Mouse (Mus musculus): Measurements from ENCODE around the gene Tmem120a. TPM values are rescaled to one million over a fixed set of nuclear protein-coding genes. Genes with fewer than 3 reads are reported as not detected.

The Tmem120a gene
- total RNA-seq (2021) = 10 to 100 TPM; 46.2 to 94.5 TPM
- long read RNA-seq, experiment 1, transcript Tmem120a-201 (12 exons, 1,559 nt) = major isoform, 66 of 77 reads
- long read RNA-seq, experiment 1, partial matches to known transcripts = 3 of 77 reads
- long read RNA-seq, experiment 1, other reads (novel, unspliced or antisense) = 8 of 77 reads
- long read RNA-seq, experiment 2, transcript Tmem120a-201 (12 exons, 1,559 nt) = major isoform, 117 of 148 reads
- long read RNA-seq, experiment 2, partial matches to known transcripts = 9 of 148 reads
- long read RNA-seq, experiment 2, other reads (novel, unspliced or antisense) = 22 of 148 reads

DNA sequence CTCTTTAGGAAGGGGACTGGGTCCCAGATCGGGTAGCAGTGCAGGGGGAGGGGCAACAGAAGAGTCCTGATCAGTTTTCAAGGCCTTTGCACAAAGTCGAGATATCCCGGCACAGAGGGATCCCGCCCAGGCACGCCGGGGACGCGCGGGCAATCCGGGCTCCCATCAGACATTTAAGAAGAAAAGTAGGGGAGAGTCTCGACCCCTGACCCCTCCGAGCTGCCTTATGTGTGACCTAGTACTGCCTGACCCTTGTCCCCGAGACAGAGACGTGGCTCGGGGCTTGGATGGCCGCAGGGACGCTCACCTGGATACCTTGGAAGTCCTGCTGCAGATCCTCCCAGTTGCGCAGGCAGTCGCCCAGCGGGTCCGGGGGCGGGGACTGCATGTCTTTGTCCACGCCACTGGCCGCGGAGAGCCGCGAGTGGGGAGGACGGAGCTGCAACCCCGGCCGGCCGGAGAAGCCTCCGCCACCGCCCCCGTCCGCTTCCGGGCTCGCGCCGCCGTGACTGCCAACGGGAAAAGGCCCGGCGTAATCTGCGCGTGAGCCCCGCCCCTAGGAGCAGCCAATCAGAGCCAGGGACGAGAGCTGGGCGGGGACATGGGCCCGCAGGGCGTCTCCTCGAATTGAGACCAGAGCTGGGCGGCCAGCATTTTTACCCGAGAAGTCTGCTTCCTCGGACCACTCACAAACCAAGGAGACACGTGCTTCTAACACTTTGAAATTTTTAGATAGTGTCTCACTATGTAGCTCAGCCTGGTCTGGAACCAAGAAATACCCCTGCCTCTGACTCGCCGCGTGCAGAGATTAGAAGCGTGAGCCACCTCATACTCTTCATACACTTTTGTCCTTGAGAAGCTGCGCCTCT is at the start of gene Tmem120a:
Tmem120a (minus strand) TSS at position 708 of the 869 bp plus-strand sequence.
- DNase-seq (ENCODE audit: low spot score in 2 of 2) = peak; percentile 95

DNA sequence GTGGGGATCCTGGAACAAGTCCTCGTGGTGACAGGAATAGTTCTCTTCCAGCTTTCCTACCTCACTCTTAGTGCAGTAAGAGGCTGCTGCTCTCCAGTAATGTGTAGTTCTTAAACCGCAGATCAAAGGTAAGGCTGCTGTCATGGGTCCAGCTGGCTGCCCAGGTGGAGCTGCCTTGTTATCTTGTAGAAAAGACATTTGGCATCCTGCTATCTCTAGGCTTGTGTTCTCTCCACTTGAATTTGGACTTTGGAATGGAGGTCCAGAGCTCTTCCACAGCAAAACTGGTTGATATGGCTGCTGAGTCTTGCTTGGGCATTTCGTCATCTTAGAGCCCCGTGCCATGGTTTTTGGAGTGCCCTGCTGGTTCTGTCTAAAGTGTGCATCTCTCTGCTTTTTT is 38.7 kb upstream of the Tmem120a start:
- DNase-seq (ENCODE audit: low spot score in 2 of 2) = no peak

DNA sequence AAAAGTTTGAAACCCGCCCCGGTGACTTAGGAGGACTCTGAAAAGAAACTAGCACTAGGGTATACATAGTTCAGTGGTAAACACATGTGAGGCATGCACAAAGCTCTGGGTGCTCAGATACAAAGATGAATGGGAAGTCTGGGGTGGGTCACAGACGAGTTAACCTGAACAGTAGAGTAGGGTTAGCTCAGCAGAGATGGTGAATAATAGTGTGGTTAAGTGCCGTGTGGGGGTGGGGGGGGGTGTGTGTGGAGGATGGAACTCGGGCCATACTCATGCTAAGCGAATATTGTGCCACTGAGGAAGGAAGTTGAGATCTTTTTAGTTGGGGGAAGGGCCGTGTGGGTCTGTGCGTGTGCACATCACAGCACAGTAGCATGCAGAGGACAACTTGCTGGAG is 36.1 kb upstream of the Tmem120a start:
- DNase-seq (ENCODE audit: low spot score in 2 of 2) = no peak

DNA sequence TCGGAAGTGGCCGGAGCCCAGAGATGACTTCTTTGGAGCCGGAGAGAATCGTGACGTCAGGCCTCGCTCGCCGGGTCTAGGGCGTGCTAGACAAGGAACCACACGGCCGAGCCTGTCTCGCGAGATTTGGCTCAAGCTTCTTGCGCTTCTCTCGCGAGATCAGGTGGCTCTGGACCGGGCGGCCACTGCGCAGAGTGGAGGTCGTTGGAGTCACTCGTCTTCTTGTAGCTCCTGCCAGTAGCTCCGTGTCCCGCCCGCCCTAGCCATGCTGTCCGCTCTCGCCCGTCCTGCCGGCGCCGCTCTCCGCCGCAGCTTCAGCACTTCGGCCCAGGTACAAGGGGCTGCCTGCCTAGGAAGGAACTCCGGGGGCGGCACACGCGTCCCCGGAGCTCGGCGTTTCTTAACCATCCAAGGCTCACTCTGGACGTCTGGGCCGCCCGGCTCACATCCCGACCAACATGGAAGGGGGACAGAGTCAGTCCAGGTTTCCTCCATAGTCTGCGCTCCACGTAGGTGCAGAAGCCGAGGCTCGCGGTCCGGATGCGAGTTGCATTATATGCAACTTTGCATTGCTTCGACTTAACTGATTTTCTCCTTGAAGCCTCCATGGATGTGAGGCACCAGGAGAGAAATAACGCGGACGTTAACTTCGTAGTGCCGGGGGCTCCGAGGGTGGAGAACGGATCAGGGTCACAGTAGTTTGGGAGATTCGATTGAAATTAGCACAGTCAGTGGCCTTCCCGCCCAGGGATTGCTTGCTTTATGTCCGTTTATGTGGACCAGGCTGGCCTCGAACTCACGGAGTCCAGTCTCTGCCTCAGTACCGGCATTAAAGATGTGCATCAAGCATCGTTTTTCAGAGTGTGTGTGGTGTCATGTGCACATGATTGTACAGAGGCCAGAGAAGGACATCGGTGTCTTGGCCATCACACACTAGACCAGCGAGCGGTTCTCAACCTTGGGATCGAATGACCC is 34.5 kb upstream of the Tmem120a start, which contains the start of gene Mdh2:
Mdh2 (plus strand) TSS at position 10 of the 975 bp plus-strand sequence.
- DNase-seq (ENCODE audit: low spot score in 2 of 2) = peak; percentile 97

DNA sequence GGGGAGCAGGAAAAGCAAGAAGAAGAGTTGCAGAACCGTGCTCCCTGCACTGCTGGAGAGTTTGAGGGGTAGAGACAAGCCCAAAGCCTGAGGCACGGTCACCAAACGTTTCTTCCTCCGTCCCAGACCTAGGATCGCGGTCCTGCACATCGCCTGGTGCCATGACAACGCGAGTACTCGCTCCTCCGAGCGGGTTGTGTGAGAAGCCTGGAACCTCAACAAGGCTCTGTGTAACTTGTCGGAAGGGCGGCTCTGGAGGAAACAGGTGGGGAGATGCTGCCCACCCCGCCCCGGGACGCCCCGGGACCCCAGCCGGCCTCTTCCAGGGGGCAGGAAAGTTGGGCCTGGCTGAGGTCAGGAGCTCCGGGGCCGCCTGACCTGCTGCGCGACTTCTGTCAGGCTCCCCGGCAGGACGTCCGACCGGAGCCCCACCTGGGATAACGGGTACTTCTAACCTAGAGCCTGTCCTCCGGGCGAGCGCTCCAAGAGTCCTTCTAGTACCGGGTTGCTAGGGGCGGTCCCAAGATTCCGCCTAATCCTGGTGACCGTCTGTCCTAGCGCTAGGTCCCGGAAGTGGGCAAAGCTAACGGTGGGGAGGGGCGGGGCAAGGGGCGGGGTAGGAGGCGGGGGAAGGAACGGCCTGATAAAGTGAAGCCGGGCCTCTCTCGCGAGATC is 33.7 kb upstream of the Tmem120a start, which contains the start of gene Styxl1:
Styxl1 (minus strand) TSS at position 590 of the 675 bp plus-strand sequence.
- DNase-seq (ENCODE audit: low spot score in 2 of 2) = no peak

DNA sequence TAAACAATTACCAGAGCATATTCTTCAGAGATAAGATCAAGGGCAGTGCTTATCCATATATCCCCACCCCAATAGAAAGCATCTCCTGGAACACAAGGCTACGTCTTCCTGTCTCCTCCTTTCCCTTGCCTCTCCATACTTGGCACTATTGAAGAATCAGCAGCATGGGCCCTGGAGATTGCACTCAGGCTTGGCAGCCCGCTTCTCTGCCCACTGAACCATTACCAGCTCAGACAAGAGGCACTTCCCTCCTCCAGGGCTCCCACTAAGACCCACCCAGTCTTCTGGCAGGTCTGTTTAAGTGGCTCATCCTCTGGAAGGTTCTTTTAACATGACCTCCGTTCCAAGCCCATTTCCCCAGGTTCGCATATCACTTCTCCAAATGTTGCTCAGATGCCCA is 32.3 kb upstream of the Tmem120a start:
- no peak for DNase-seq (ENCODE audit: low spot score in 2 of 2)

DNA sequence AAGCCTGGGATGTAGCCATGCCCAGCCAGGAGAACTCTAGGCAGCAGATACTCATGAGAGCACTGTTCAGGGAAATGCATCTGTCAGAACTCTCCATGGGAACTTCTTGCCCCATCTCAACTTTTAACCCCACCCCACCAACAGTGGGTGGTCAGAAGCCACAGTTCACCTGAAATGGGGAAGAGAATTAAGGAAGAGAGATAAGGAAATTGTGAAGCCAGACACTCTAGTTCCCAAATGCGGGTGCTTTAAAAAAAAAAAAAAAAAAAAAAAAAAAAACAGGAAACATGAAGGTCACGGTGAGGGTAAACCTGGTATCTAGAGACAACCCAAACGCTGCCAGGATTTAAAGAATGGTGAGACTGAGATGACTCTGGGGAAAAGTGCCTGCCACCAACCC is 28.3 kb upstream of the Tmem120a start:
- no peak for DNase-seq (ENCODE audit: low spot score in 2 of 2)

DNA sequence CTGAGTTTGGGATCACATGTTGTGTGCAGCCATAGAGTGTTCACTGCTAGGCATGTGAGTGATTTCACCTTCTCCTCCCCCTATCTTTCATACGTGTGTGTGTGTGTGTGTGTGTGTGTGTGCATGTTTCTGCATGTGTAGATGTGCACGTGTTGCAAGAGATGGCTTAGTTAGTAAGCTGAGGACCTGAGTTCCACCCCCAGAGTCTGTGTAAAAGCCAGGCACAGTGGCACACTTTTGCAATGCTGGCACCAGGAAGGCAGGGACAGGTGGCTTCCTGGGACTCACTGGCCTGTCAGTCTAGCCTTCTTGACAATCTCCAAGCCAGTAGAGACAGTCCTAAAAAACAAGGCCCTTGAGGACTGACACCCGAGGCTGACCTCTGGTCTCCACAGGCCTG is 20.7 kb upstream of the Tmem120a start:
- no peak for DNase-seq (ENCODE audit: low spot score in 2 of 2)

DNA sequence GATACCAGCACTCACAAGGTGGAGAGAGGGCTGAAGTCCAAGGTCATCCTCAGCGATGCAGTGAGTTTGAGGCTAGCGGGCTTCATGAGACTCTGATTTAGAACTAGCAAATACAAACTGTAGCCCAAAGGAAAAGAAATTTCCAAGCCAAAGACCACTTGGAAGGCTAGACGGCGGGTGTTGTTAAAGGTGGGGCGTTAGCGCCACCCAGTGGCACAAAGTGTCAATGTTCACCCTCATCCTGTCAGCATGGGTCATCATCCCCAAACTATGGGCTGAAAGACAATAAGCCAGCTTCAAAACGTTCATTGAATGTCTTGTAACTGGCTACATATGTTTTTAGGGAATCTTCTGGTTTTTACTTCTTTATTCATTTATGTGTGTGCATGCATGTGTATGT is 19.3 kb upstream of the Tmem120a start:
- peak; percentile 68 to 77 for DNase-seq (ENCODE audit: low spot score in 2 of 2)

DNA sequence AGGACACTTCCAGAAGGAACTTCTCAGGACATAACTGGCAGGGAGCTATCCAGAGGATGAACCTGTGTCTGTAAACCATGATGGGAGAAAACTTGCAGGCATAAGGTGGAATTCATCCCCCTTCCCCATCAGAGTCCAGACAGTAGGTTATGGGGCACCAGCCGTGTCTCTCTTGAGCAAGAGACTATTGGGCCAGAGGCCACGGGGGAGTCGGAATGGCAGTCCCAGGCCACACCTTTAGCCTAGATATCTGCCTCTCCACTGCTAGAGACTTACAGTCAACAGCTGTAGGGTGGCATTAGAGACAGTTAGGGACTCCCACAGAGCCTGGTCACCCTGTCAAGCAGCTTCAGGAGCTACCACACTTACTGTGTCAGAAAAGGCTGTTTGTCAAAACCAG is 17.6 kb upstream of the Tmem120a start:
- DNase-seq (ENCODE audit: low spot score in 2 of 2) = no peak

DNA sequence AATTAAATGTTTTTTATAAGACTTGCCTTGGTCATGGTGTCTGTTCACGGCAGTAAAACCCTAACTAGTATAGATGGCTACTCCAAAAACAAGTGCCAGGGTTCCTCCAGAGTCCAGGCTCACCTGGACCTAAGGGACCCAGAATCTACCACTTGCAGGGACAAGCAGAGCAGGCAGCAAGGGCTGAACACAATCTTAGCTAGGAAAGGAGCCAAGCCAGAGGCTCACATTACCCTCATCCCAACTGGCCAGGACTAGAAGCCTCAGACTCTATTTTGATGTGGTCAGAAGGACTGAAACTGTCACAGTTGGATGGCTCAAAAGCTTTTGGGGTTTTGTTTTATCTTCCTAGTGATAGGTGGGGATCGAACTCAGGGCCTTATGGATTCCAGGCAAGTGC is 7.3 kb upstream of the Tmem120a start:
- DNase-seq (ENCODE audit: low spot score in 2 of 2) = no peak

DNA sequence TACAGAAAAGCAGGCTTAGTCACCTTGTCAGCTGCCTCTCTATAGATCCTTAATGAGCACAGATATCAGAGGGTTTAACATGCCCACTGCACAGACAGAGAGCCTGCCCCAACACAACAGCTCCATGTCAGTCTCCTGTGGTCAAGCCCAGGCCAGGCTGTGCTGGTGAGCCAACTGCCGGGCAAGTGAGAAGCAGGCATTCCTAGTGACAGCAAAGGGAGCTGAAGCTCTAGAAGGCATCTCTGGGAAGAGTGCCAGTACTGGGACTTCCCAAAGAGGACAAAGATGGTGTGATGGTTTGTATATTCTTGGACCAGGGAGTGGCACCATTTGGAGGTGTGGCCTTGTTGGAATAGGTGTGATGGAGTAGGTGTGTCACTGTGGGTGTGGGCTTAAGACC is 6.8 kb upstream of the Tmem120a start:
- DNase-seq (ENCODE audit: low spot score in 2 of 2) = no peak

DNA sequence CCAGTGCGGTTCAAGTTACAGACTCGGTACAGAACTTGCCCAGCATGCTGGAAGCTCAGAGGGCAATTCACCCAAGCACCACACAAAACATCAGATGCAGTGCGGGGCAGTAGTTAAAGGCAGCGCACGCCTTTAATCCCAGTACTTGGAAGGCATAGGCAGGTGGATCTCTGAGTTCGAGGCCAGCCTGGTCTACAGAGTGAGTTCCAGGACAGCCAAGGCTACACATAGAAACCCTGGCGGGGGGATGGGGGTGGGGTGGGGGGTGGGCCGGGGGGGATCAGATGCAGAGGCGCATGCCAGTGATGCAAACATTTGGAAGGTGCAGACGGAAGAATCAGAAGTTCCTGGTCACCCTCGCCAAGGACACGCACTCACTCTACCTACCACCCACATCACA is 494 bp upstream of the Tmem120a start:
- DNase-seq (ENCODE audit: low spot score in 2 of 2) = no peak

DNA sequence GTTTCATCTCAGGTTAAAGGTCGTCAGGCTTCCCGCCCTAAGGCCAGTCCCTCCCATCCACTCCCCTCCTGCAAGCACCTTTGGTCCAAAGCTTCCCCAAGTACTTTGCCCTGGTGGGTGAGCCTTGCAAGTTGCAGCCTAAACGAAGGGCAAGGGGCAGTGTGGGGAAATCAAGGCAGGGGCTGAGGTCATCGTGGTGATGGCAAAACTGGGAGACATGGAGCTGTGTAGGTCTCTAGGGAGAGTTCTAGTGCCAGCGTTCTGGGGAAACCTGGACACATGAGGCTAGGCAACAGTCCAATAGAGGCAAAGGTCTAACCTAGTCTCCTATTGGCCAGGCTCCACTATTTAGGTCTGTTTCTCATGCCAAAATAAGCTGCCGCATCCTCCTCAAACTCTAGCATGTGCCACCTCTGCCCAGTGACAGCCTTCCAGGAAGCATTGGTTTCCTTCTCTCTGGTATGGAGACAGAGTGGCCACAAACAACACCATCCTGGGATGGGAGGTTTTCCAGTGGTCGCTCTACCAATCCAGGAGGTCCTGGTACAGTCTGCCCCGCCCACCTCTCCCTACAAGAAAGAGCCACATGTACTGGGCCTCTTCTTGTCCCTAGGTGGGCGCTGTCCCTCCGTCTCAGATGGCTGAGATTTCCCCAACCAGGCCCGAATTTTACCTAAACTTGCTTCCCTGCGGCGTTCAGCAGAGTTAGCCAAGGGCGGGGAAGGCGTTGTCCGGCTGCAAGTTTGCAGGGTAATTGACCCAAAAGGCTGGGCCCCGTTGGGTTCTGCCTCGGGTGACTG is 1.1 kb downstream of the Tmem120a start:
- DNase-seq (ENCODE audit: low spot score in 2 of 2) = no peak

DNA sequence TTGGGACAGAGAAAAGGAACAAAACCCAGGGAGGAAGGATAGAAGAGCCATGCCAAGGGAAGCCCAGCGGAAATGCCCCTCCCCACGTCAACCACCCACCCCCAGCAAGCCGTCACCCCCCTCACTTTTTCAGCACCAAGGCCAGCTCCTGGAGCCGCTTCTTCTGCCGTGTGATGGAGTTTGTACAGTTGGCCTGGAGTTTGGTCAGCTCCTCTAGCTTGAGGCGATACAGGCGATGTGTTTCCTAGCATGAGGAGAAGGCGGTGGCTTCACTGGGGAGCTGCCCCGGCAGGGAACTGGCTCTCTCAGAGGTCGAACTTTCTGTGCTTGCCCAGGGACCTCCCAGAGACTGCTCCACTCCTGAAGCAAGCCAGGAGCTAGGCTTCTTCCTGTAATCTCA is 2.1 kb downstream of the Tmem120a start:
- DNase-seq (ENCODE audit: low spot score in 2 of 2) = no peak

DNA sequence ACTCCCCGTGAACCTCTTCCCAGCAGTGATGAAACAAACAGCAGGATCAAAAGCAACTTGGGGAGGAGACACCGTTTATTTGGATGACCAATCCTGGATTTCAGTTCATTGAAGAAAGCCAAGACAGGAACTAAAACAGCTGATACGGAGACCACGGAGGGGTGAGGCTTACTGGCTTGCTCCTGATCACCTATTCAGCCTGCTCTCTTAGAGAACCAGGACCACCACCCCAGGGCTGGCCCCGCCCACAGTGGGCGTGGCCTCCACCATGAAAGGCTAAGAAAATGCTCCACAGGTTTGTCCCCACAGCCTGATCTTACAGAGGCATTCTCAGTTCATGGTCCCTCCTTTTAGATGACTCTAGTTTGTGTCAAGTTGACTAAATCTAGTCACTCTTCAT is 6.0 kb downstream of the Tmem120a start:
- no peak for DNase-seq (ENCODE audit: low spot score in 2 of 2)

DNA sequence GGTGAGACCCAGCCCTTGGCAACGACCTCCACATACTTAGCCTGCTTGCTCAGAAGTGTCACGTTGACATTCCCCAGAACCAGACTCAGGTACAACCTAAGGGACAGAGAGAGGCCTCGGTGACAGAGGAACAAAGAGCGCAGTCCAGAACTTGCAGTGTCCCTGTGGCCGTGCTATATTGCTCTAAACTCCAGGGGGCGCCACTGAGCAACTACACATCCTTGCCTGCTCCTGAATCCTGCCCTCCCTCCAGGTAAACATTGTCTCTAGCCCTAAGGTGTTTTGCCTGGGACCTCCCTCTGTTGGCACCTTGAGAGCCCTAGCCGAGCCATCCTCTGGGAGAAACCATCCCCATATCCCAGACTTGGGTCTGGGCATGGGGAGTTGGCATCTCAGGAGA is 7.1 kb downstream of the Tmem120a start:
- DNase-seq (ENCODE audit: low spot score in 2 of 2) = peak in 1 of 2 experiments; percentile 25

DNA sequence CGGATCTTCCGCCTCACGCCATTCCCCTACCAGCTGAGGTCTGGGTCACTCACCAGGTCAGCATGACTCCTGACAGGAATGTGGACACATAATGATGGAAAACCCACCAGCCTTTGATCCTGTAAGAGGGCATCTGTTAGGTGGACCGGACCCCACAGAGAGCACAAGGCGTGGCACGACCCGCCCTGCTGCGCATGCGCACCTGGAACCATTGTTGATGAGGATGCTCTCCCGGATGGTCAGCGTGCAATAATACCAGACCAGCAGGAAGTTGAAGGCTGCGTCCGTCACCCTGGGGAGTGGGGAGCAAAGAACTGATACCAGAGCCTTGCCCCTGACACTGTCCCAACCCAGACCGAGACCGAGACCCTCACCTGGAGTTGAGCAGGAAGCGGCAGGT is 7.7 kb downstream of the Tmem120a start:
- DNase-seq (ENCODE audit: low spot score in 2 of 2) = no peak

DNA sequence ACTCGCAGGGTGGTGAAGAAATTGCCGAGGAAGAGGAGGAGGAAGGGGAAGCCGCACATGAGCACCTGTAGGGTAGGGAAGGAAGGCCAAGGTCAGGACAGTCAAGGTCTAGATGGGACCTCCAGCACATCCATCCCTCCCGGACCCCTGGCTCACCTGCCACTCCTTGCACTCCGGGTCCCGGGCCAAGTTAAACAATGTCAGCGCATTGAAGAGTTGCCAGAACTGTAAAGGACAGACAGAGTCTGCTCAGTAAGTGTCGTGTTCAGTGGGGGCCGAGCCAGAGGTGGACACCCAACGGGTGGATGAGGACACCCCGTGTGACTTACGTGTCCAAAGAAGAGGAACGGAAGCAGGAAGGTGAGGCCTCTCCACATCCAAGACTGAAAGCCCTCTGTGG is 8.5 kb downstream of the Tmem120a start:
- no peak for DNase-seq (ENCODE audit: low spot score in 2 of 2)

Measured in adrenal gland, adult 18-20 months (tissue).